Mouse (Mus musculus) cerebellum, postnatal 10 days (tissue): ENCODE results near the gene Rars2.
A peak's percentile ranks its signal among the peaks of the same experiment; 100 is the strongest.
"Not testable (repeated sequence)": the region's sequence is repeated elsewhere in the genome, so short reads cannot be mapped to it uniquely, and the experiment has no call there.

Source experiments
- DNase-seq, 2 experiments: peaks; one replicate each; pipeline ENCODE4 v3.0.0; 2021; ENCODE audit warnings: mixed read lengths in 2 of 2

Rars2 gene

GRCm38 (mm10) chr4:34614630-34615094, at the start of gene Rars2, which contains the start of gene Orc3:
Rars2 (plus strand) TSS chr4:34614957.
Orc3 (minus strand) TSS chr4:34614944.
- peak; percentile 95 to 97 for DNase-seq

GRCm38 (mm10) chr4:34566226-34566625, 48.5 kb upstream of the Rars2 start:
- no peak for DNase-seq

GRCm38 (mm10) chr4:34572876-34573275, 41.9 kb upstream of the Rars2 start:
- no peak for DNase-seq

- no peak for DNase-seq
These were observed 37.7 kb upstream of the Rars2 start for GRCm38 (mm10) chr4:34577028-34577427.

DNA sequence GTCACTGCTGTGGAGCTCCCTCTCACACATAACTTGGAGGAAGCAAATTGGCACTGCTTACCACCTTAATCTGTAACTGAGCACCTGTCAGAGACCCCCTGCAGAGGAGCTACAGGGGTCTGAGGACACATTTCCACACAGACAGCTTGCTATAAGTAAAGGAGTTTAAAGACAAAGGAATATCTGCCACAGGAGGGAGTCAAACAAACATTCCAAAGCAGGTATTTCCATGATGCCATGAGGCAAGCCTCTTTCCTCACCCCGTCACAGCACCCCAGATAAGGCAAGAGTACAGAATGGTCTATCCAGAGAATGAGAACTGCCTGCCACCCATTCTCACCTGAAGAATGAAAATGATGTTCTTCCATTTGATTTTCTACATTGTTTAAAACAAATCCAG, 35.5 kb upstream of the Rars2 start:
- DNase-seq: no peak

DNA sequence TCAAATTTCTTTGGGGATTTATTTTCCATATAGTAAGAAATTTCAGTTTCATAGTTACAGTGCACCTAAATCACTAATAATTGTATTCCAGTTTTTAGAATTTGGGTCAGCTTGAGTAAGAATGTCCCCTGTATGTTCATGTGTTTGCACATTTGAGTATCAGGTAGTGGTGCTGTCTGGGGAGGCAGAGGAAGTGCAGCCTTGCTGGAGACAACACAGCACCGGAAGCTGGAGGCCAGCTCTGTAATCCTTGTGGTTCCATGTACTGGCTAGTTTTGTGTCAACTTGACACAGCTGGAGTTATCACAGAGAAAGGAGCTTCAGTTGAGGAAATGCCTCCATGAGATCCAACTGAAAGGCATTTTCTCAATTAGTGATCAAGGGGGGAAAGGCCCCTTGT, 33.3 kb upstream of the Rars2 start:
- DNase-seq: not testable (repeated sequence)

DNA sequence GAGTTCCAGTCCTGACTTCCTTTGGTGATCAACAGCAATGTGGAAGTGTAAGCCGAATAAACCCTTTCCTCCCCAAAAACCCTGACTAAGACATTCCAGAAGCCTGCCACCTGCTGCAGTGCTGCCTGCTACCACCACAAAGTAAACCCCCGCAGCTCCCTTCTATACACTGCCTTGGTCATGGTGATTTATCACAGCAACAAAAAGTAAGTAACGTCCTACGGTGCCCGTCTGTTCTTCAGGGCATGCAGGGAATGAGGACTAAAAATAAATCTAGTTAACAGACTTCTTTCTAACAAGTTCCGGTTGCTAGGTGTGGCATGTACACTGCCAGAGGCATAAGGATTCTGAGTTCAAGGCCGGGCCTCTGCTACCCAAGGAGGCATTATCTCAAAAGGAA, 32.8 kb upstream of the Rars2 start:
- DNase-seq: no peak

DNA sequence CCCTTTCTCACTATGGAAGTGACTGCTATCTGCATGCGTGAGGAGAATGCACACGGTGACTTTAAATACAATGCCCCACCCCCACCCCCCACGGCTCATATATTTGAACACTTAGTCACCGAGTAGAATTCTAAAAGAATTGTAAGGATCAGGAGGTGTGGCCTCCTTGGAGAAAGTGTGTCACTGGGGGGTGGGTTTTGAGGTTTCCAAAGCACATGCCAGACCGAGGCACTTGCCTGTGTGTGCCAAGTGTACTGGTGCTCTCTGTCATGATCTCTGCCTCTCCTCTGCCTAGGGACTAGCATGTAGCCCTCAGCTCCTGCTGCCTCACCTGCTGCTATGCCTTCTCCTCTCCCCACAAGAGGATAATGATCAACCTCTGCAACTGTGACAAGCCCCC, 32.3 kb upstream of the Rars2 start:
- no peak for DNase-seq

DNA sequence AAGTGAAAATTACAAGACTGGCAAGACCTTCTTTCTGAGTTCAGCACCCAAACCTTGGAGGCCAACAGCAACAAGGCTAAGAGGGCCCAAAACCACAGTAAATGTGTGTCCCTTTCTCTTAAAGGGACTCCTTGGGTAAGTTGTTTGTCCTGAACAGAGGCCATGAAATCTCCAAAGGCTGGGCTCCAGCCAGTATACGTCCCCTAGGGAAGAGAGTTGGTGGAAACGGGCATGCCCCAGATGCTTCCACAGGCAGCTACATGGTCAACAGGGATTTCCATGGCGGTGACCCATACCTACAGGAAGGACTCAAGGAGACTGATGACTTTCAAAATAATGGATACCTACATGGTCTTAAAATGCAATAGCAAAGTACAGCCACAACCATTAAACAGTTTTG, 31.3 kb upstream of the Rars2 start:
- DNase-seq: no peak

- no peak for DNase-seq
These were observed 29.7 kb upstream of the Rars2 start for GRCm38 (mm10) chr4:34584871-34585607.

DNA sequence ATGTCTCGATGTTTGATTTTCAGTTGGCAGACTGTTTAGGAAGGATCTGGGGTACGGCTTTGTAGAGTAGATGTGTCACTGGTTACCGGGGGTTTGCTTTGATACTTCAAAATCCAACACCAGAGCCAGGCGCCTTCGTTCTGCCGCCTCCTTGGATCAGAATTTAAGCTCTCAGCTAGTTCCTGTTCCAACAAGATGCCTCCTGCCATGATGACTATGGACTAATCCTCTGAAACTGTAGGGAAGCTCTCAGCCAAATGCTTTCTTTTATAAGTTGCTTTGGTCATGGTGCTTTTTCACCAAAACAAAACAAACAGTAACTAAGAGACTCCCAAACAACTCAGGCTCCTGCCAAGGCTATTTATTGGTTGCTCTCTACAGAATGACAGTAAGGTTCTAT, 11.6 kb upstream of the Rars2 start:
- peak in 1 of 2 experiments; percentile 13 for DNase-seq

DNA sequence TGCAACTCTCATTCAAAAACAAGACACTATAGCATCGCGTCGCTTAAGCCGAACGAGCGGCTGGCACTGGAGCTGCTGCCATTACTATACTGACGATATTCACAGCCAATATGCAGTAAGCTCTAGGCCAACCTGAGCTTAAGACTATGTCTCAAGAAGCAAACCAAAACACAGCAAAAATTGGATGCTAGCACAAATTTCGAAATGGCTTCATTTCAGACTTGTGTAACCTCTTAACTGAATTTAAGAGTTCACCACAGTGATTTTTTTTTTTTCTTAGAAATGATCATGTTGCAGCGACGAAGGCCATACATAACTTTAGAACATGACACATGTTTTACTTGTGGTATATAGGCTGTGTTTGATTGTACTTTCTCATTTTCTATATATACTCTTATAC, 8.1 kb upstream of the Rars2 start:
- no peak for DNase-seq

GRCm38 (mm10) chr4:34613571-34614145, 1.1 kb upstream of the Rars2 start:
- DNase-seq: peak; percentile 37 to 41

- peak; percentile 8 to 31 for DNase-seq
These were observed 546 bp downstream of the Rars2 start for GRCm38 (mm10) chr4:34615303-34615702.

GRCm38 (mm10) chr4:34616146-34616545, 1.4 kb downstream of the Rars2 start:
- DNase-seq: no peak

DNA sequence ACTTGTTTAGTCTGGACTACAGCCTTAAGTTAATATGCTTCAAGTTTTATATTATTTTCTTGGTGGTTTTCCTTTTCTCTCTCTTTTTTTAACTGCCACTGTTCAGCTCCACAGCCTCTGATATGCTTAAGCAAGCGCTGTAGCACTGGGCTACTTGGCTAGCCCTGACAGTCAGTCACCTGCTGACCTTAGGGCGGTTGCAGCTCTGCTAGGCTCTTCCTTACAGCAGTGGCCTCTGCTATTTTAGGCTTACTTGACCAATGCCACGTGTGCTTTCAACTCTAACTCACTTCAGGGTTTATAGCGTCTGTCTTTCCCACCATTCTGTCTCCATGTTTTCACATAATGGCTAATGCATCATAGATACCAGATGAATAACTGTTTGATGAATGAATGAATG, 10.8 kb downstream of the Rars2 start:
- DNase-seq: no peak

DNA sequence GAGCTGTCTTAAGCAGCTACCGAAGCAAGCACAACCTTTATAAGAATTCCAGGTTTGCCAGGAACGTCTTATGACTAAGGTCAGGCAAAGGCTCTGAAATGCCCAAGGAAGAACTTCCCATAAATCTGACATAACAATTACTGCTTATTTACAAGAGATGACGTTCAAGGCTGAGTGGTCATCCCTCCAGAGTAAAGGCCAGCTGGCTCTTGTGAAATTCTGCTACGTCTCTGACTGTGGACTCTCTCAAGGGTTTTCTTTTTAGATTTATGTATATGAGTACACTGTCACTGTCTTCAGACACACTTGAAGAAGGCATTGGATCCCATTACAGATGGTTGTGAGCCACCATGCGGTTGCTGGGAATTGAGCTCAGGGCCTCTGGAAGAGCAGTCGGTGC, 11.6 kb downstream of the Rars2 start:
- no peak for DNase-seq

DNA sequence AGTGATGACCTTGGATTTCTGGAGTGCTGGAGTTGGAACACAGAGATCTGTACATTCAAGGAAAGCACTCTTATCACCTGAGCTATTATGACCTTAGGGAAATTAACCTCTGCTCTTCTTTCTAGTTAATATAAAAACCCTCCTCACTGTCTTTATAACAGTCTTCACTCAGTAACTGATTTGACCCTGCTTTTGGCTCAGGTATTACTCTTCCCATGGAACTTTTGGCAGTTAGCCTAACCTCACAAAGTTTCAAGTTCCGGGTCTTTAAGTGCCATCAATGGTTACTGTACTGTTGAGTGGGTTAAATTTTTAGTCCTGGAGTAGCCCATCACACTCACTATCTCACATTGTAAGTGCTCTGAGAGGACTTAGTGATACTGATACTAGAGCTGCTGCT, 15.2 kb downstream of the Rars2 start:
- no peak for DNase-seq

GRCm38 (mm10) chr4:34634129-34634528, 19.4 kb downstream of the Rars2 start:
- no peak for DNase-seq

- no peak for DNase-seq
These were observed 21.3 kb downstream of the Rars2 start for GRCm38 (mm10) chr4:34636036-34636435.

DNA sequence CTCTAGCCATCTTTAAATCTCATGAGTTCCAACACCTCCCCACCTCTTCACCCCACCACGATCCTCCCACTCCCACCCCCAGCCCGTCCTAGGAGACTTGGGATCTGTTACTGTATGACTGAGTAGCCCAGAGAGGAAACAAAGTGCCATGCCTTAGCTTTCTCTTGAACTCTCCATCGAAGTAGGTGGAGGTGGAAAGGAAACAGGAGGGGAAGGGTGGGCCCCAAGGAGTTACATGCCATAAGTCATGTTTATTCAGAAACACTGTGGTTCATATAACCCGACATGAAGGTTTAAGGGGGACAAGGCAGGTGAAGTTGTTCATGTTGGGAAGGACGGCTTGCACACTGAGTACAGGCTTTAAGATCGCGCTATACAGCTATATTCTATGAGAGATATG, 22.6 kb downstream of the Rars2 start:
- DNase-seq: no peak

DNA sequence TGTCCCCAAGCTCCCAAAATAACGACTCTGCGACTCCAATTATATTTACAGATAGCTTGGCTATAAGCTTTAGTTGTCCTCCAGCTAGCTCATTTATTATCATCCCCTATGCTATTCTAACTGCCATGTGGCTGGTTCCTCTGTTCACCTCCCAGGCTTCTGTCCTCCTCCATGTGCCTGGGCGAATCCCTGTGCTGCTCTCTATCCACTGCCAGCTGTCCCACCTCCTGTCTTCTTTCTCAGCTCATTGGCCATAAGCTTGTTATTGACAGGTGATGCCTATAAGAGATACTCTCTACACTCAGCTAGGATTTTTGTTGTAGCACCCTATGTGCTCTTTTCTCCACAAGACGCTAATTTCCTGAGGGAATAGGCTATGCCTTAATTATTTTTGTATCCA, 23.1 kb downstream of the Rars2 start:
- no peak for DNase-seq

DNA sequence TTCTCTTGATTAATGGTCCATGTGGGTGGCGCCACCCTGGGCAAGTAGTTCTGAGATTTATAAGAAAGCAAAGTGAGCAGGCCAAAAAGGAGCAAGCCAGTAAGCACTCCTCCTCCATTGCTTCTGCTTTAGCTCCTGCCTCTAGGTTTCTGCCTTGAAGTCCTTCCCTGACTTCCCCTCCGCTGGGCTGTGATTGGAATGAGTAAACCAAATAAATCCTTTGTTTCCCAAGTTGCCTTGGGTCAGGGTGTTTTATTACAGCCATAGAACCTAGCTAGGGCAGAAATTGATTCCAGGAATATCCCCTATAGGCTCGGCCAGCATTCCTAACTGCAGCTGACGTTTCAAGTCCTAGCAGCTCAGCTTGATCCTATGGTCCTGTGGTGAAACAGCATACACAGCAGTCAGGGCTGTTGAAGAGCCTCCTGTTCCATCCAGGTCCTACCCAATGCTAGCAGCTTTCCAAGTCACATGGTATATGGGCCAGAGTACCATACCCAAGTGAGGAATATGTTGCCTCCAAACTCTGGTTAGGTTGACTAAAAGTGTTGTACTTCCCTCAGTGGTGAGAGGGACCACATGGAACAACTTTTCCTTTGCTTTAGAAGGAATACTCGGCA, 25.1 kb downstream of the Rars2 start:
- DNase-seq: no peak

- no peak for DNase-seq
These were observed 26.0 kb downstream of the Rars2 start for GRCm38 (mm10) chr4:34640731-34641130.
